Mouse (Mus musculus) heart, embryonic 14.5 days (tissue): ENCODE measurements around the gene Adam8. TPM values are rescaled to one million over a fixed set of nuclear protein-coding genes. Genes with fewer than 3 reads are reported as not detected.

ENCODE experiments used
- ATAC-seq: fragments of 200-750 bp; cut with Nextera tagmentation; 2 replicates; pipeline ENCODE4 v1.8.0; 2017; ENCODE audit warnings: low read depth, moderate TSS enrichment; ENCODE audit not compliant: insufficient number of reproducible peaks, insufficient read depth, low FRiP score
- H3K27ac ChIP-seq, 2 experiments: fragments of 200-500 bp in 1 of 2; fragments of 300-500 bp in 1 of 2; sonication (generic) in 1 of 2; replicated peaks in 1 of 2; 2 replicates each; pipeline ENCODE4 v1.5.1; 2012 to 2014; ENCODE audit warnings: low read depth in 2 of 2, low read length in 2 of 2, control low read depth in 1 of 2, mild to moderate bottlenecking in 1 of 2, mixed read lengths in 1 of 2; ENCODE audit not compliant: control insufficient read depth in 1 of 2, insufficient read depth in 1 of 2
- H3K27me3 ChIP-seq: fragments of 300-500 bp; sonication (generic); 2 replicates; pipeline ENCODE4 v1.6.1; 2014; ENCODE audit warnings: mild to moderate bottlenecking, low read length, control low read depth; ENCODE audit not compliant: control insufficient read depth, insufficient read depth
- H3K36me3 ChIP-seq: fragments of 300-500 bp; sonication (generic); 2 replicates; pipeline ENCODE4 v1.6.1; 2014; ENCODE audit warnings: mild to moderate bottlenecking, control low read depth, low read length, mixed read lengths; ENCODE audit not compliant: control insufficient read depth, insufficient read depth
- H3K4me1 ChIP-seq, 2 experiments: fragments of 200-500 bp in 1 of 2; fragments of 300-500 bp in 1 of 2; sonication (generic) in 1 of 2; 2 replicates each; pipeline ENCODE4 v1.6.1; 2012 to 2014; ENCODE audit warnings: low read length in 2 of 2, control low read depth in 1 of 2, mixed read lengths in 1 of 2; ENCODE audit not compliant: control insufficient read depth in 2 of 2, insufficient read depth in 2 of 2
- H3K4me2 ChIP-seq: fragments of 300-500 bp; sonication (generic); 2 replicates; pipeline ENCODE4 v1.6.1; 2014; ENCODE audit warnings: mild to moderate bottlenecking, low read length
- H3K4me3 ChIP-seq, 2 experiments: fragments of 200-500 bp in 1 of 2; fragments of 300-500 bp in 1 of 2; sonication (generic) in 1 of 2; 2 replicates each; pipeline ENCODE4 v1.5.1; 2012 to 2014; ENCODE audit warnings: low read length in 2 of 2, mild to moderate bottlenecking in 2 of 2, control low read depth in 1 of 2, low read depth in 1 of 2, moderate library complexity in 1 of 2; ENCODE audit not compliant: control insufficient read depth in 1 of 2, insufficient read depth in 1 of 2
- H3K9ac ChIP-seq: fragments of 300-500 bp; sonication (generic); 2 replicates; pipeline ENCODE4 v1.6.1; 2014; ENCODE audit warnings: mild to moderate bottlenecking, low read length
- H3K9me3 ChIP-seq: fragments of 300-500 bp; sonication (generic); 2 replicates; pipeline ENCODE4 v1.6.1; 2016; ENCODE audit warnings: low read length, control low read depth; ENCODE audit not compliant: control insufficient read depth
- WGBS: fragments of 180-500 bp; shearing (Covaris S2); extraction: QIAGEN DNeasy Blood & Tissue Kit; methylation state at CpG from one replicate; pipeline ENCODE4 v1.1.7; 2014; 5-methylcytosine and 5-hydroxymethylcytosine counted together
- polyA plus RNA-seq: library from polyadenylated mRNA; unstranded; fragments of >200 nt; fragmentation: Nextera tagmentation; extraction: Ambion mirVana; gene quantifications from 2 replicates; pipeline ENCODE4 v1.2.1, GENCODE M21; 2014

Adam8 gene
- polyA plus RNA-seq, 1 experiment from 2014 or later: 0.82 TPM

GRCm38 (mm10) chr7:139979011-139979719 lies 13.2 kb downstream of the Adam8 start:
- Histone ChIP-seq H3K4me1 (peaks cover 0 to 10% of the 10 kb centered on the region in 2 experiments; a peak in 2 of 4 replicates), H3K27me3 (peaks cover 27% of the 10 kb centered on the region), H3K36me3 (no peaks in the 10 kb centered on the region), H3K9ac (peak overlapping the region; percentile 38), H3K4me2 (peak overlapping the region; percentile 88), H3K27ac (no peak overlapping the region), H3K4me3 (peak overlapping the region; percentile 52 to 66), H3K9me3 (0 out of 2 replicates have a peak, but pooled peaks cover 4% of the 10 kb centered on the region)
- no peak for ATAC-seq
- 48% methylated on average over 13 of the region's 13 CpGs for WGBS

GRCm38 (mm10) chr7:139978278-139978892 lies 14.0 kb downstream of the Adam8 start, which contains the start of gene 6430531B16Rik:
6430531B16Rik (minus strand) TSS chr7:139978755.
- ATAC-seq: peak; percentile 69
- Histone ChIP-seq H3K27ac (no peak within 1 kb of the TSS), H3K4me3 (peak within 1 kb of the TSS; percentile 52 to 66), H3K9ac (peak within 1 kb of the TSS; percentile 63), H3K4me1 (peaks cover 0 to 12% of the 10 kb centered on the region in 2 experiments; a peak in 2 of 4 replicates), H3K27me3 (peaks cover 22% of the 10 kb centered on the region), H3K36me3 (no peaks in the 10 kb centered on the region), H3K9me3 (0 out of 2 replicates have a peak, but pooled peaks cover 4% of the 10 kb centered on the region), H3K4me2 (peak within 1 kb of the TSS; percentile 88)
- 4% methylated on average over 32 of the region's 32 CpGs for WGBS

GRCm38 (mm10) chr7:139975471-139975870 lies 16.9 kb downstream of the Adam8 start:
- Histone ChIP-seq H3K4me1 (peaks cover 0 to 12% of the 10 kb centered on the region in 2 experiments; a peak in 2 of 4 replicates), H3K27me3 (peaks cover 25% of the 10 kb centered on the region), H3K4me3 (no peak overlapping the region), H3K27ac (no peak overlapping the region), H3K9ac (no peak overlapping the region), H3K36me3 (no peaks in the 10 kb centered on the region), H3K9me3 (0 out of 2 replicates have a peak, but pooled peaks cover 4% of the 10 kb centered on the region), H3K4me2 (no peak overlapping the region)
- ATAC-seq: no peak
- WGBS: 43% methylated on average over 5 of the region's 5 CpGs

- Histone ChIP-seq H3K36me3 (no peaks in the 10 kb centered on the region), H3K27ac (no peak overlapping the region), H3K4me1 (peaks cover 0 to 12% of the 10 kb centered on the region in 2 experiments; a peak in 2 of 4 replicates), H3K9me3 (0 out of 2 replicates have a peak, but pooled peaks cover 4% of the 10 kb centered on the region), H3K4me2 (no peak overlapping the region), H3K27me3 (peaks cover 18% of the 10 kb centered on the region), H3K4me3 (no peak overlapping the region), H3K9ac (no peak overlapping the region)
- 64% methylated on average over 10 of the region's 10 CpGs for WGBS
- ATAC-seq: no peak
These were observed 18.1 kb downstream of the Adam8 start for GRCm38 (mm10) chr7:139974307-139974706.

- H3K4me1 ChIP-seq: peaks cover 0 to 3% of the 10 kb centered on the region in 2 experiments; a peak in 2 of 4 replicates
- H3K9me3 ChIP-seq: 0 out of 2 replicates have a peak, but pooled peaks cover 4% of the 10 kb centered on the region
- H3K27ac ChIP-seq: no peak overlapping the region
- no peaks in the 10 kb centered on the region for H3K36me3 ChIP-seq
- ATAC-seq: no peak
- H3K4me3 ChIP-seq: no peak overlapping the region
- no peak overlapping the region for H3K9ac ChIP-seq
- no peak overlapping the region for H3K4me2 ChIP-seq
- peaks cover 15% of the 10 kb centered on the region for H3K27me3 ChIP-seq
These were observed 19.4 kb downstream of the Adam8 start for GRCm38 (mm10) chr7:139972923-139973331.

GRCm38 (mm10) chr7:139971436-139971835 lies 20.9 kb downstream of the Adam8 start:
- no peak overlapping the region for H3K4me2 ChIP-seq
- 0 out of 2 replicates have a peak, but pooled peaks cover 4% of the 10 kb centered on the region for H3K9me3 ChIP-seq
- 57% methylated on average over 6 of the region's 6 CpGs for WGBS
- no peaks in the 10 kb centered on the region for H3K36me3 ChIP-seq
- no peak overlapping the region for H3K9ac ChIP-seq
- H3K4me1 ChIP-seq: peaks cover 0 to 3% of the 10 kb centered on the region in 2 experiments; a peak in 2 of 4 replicates
- peaks cover 20% of the 10 kb centered on the region for H3K27me3 ChIP-seq
- H3K4me3 ChIP-seq: no peak overlapping the region
- no peak overlapping the region for H3K27ac ChIP-seq
- no peak for ATAC-seq

- 70% methylated on average over 5 of the region's 5 CpGs for WGBS
- ATAC-seq: no peak
- H3K27ac ChIP-seq: no peak overlapping the region
- no peak overlapping the region for H3K4me2 ChIP-seq
- peaks cover 16% of the 10 kb centered on the region; the same call in 1 of the 2 replicates for H3K27me3 ChIP-seq
- H3K4me1 ChIP-seq: peaks cover 0 to 3% of the 10 kb centered on the region in 2 experiments; a peak in 2 of 4 replicates
- H3K9me3 ChIP-seq: 0 out of 2 replicates have a peak, but pooled peaks cover 4% of the 10 kb centered on the region
- H3K9ac ChIP-seq: no peak overlapping the region
- no peaks in the 10 kb centered on the region for H3K36me3 ChIP-seq
- no peak overlapping the region for H3K4me3 ChIP-seq
These were observed 21.4 kb downstream of the Adam8 start for GRCm38 (mm10) chr7:139970979-139971378.
